Mouse (Mus musculus): Measurements from ENCODE around the gene Fgfr3.

DNA sequence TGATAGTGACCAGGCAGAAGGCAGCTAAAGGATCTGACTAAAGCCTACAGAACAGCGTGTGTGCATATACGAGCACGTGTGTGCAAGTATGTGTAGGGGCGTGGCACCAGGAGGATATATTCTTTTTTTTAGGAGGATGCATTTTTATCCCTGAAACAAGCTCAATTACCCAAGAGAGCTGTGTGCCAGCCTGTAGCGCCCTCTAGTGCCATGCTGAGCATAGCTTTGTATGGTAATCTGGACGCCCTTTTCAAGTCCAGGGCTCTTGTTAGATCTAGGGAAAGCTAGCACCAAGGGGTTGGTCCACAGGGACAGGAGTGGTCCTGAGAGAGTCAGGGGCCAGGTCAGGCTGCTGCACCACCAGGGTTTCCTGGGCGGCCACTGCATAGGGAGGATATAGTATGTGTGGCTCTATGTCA, 16.4 kb downstream of the Fgfr3 start:
- TF ChIP-seq CTCF (IDR thresholded peaks at IDR 0.05; ENCODE audit: low read depth) = peak; percentile 97
- TF ChIP-seq EP300 (optimal IDR thresholded peaks at IDR 0.05) = no peak
